Mouse (Mus musculus) ES-E14 (cell line): ENCODE measurements around the gene Klhl30.

Source experiments
- CHD2 ChIP-seq: IDR thresholded peaks from 2 replicates; pipeline ENCODE4 v1.6.1; 2014; ENCODE audit warnings: mild to moderate bottlenecking, low read depth, low read length, inconsistent platforms
- HCFC1 ChIP-seq: IDR thresholded peaks from 2 replicates; pipeline ENCODE4 v1.6.1; 2012; ENCODE audit warnings: low read length, inconsistent platforms, borderline replicate concordance; ENCODE audit not compliant: insufficient read depth
- MAFK ChIP-seq: IDR thresholded peaks from 2 replicates; pipeline ENCODE4 v1.6.1; 2014; ENCODE audit warnings: mild to moderate bottlenecking, low read depth, low read length, inconsistent platforms; ENCODE audit not compliant: insufficient read depth
- ZC3H11A ChIP-seq: IDR thresholded peaks from 2 replicates; pipeline ENCODE4 v1.6.1; 2012; ENCODE audit warnings: low read depth, mild to moderate bottlenecking, inconsistent platforms, low read length, borderline replicate concordance
- ZNF384 ChIP-seq: IDR thresholded peaks from 2 replicates; pipeline ENCODE4 v1.6.1; 2012; ENCODE audit warnings: low read depth, low read length, inconsistent platforms

GRCm38 (mm10) chr1:91356105-91356504, 5.3 kb downstream of the Klhl30 start:
- TF ChIP-seq MAFK, result no peak
- no peak for TF ChIP-seq CHD2
- no peak for TF ChIP-seq ZNF384
- no peak for TF ChIP-seq ZC3H11A
- TF ChIP-seq HCFC1, result no peak
